Mouse (Mus musculus) CH12.LX (cell line): ENCODE data around the gene Gpld1. TPM values are rescaled to one million over a fixed set of nuclear protein-coding genes. Genes with fewer than 3 reads are reported as not detected.

Experiments used
- DNase-seq: peaks from one replicate; pipeline ENCODE4 v3.0.0-alpha.2; 2013; ENCODE audit errors: extremely low read depth
- H3K27ac ChIP-seq: 2 replicates; pipeline ENCODE4 v1.5.1; 2012; ENCODE audit warnings: low read depth, mild to moderate bottlenecking, control low read depth, moderate library complexity; ENCODE audit not compliant: insufficient read depth
- H3K27me3 ChIP-seq: replicated peaks from 2 replicates; pipeline ENCODE3; 2012; ENCODE audit warnings: inconsistent platforms
- H3K36me3 ChIP-seq, 2 experiments: replicated peaks in 1 of 2; 2 replicates each; pipeline versions ENCODE3 to v1.6.1; 2012; ENCODE audit warnings: inconsistent platforms in 1 of 2, low read length in 1 of 2, mild to moderate bottlenecking in 1 of 2, mixed read lengths in 1 of 2, moderate library complexity in 1 of 2; ENCODE audit not compliant: control insufficient read depth in 1 of 2, insufficient read depth in 1 of 2
- H3K4me1 ChIP-seq, 2 experiments: 2 replicates each; pipeline ENCODE4 v1.6.1; 2012; ENCODE audit warnings: inconsistent platforms in 1 of 2, moderate library complexity in 1 of 2; ENCODE audit not compliant: insufficient read depth in 2 of 2, control insufficient read depth in 1 of 2
- H3K4me2 ChIP-seq: 2 replicates; pipeline ENCODE4 v1.6.1; 2012; ENCODE audit warnings: low read depth, mild to moderate bottlenecking, control low read depth; ENCODE audit not compliant: poor library complexity, insufficient read depth, severe bottlenecking
- H3K4me3 ChIP-seq, 3 experiments: fragments of 150-350 bp in 1 of 3; sonication (generic) in 1 of 3; replicated peaks in 1 of 3; 2 replicates each; pipeline versions ENCODE3 to v1.5.1; 2011 to 2012; ENCODE audit warnings: low read depth in 2 of 3, low read length in 2 of 3, mild to moderate bottlenecking in 2 of 3, moderate library complexity in 2 of 3, control low read depth in 1 of 3, improper control_type of control experiment in 1 of 3, inconsistent platforms in 1 of 3, mixed read lengths in 1 of 3; ENCODE audit not compliant: poor library complexity in 1 of 3
- H3K79me2 ChIP-seq: replicated peaks from 2 replicates; pipeline ENCODE4 v1.6.1; 2012; ENCODE audit warnings: mild to moderate bottlenecking, moderate library complexity; ENCODE audit not compliant: control insufficient read depth, poor library complexity, insufficient read depth, severe bottlenecking; ENCODE audit errors: extremely low read depth
- H3K9ac ChIP-seq: 2 replicates; pipeline ENCODE4 v1.6.1; 2012; ENCODE audit warnings: low read depth, mild to moderate bottlenecking, control low read depth, moderate library complexity; ENCODE audit not compliant: insufficient read depth
- H3K9me3 ChIP-seq: replicated peaks from 2 replicates; pipeline ENCODE3; 2012; ENCODE audit warnings: low read length, inconsistent platforms, mixed read lengths
- CHD1 ChIP-seq: IDR thresholded peaks from 2 replicates; pipeline ENCODE4 v1.6.1; 2012; ENCODE audit warnings: low read depth, low read length, improper control_type of control experiment, inconsistent platforms
- CHD2 ChIP-seq: IDR thresholded peaks from 2 replicates; pipeline ENCODE4 v1.6.1; 2011; ENCODE audit warnings: low read length, improper control_type of control experiment
- ELF1 ChIP-seq: IDR thresholded peaks from 2 replicates; pipeline ENCODE4 v1.6.1; 2014; ENCODE audit warnings: low read depth, mild to moderate bottlenecking, inconsistent platforms, low read length, improper control_type of control experiment
- ETS1 ChIP-seq: conservative IDR thresholded peaks from 2 replicates; pipeline ENCODE4 v1.6.1; 2012; ENCODE audit warnings: low read depth, mild to moderate bottlenecking, inconsistent platforms, low read length, improper control_type of control experiment, moderate library complexity
- GABPA ChIP-seq: IDR thresholded peaks from 2 replicates; pipeline ENCODE4 v1.6.1; 2012; ENCODE audit warnings: low read depth, low read length, improper control_type of control experiment, inconsistent platforms; ENCODE audit not compliant: insufficient replicate concordance
- HCFC1 ChIP-seq: IDR thresholded peaks from 2 replicates; pipeline ENCODE4 v1.6.1; 2012; ENCODE audit warnings: low read depth, mild to moderate bottlenecking, inconsistent platforms, low read length, improper control_type of control experiment
- IRF4 ChIP-seq: IDR thresholded peaks from 2 replicates; pipeline ENCODE4 v1.6.1; 2014; ENCODE audit warnings: low read depth, mild to moderate bottlenecking, inconsistent platforms, low read length, improper control_type of control experiment
- JUND ChIP-seq: conservative IDR thresholded peaks from 2 replicates; pipeline ENCODE4 v1.6.1; 2011; ENCODE audit warnings: low read depth, low read length, improper control_type of control experiment
- MAZ ChIP-seq: IDR thresholded peaks from 2 replicates; pipeline ENCODE4 v1.6.1; 2012; ENCODE audit warnings: low read depth, mild to moderate bottlenecking, inconsistent platforms, low read length, improper control_type of control experiment, moderate library complexity
- NELFE ChIP-seq: IDR thresholded peaks from 2 replicates; pipeline ENCODE4 v1.6.1; 2011; ENCODE audit warnings: low read depth, low read length, improper control_type of control experiment
- NRF1 ChIP-seq: IDR thresholded peaks from 2 replicates; pipeline ENCODE4 v1.6.1; 2014; ENCODE audit warnings: low read depth, mild to moderate bottlenecking, inconsistent platforms, low read length, improper control_type of control experiment, moderate library complexity
- POLR2A ChIP-seq: IDR thresholded peaks from 2 replicates; pipeline ENCODE4 v1.6.1; 2011; ENCODE audit warnings: low read depth, mild to moderate bottlenecking, improper control_type of control experiment, low read length
- RAD21 ChIP-seq: IDR thresholded peaks from 2 replicates; pipeline ENCODE4 v1.6.1; 2011; ENCODE audit warnings: low read depth, mild to moderate bottlenecking, low read length, improper control_type of control experiment, moderate library complexity
- SIN3A ChIP-seq: IDR thresholded peaks from 2 replicates; pipeline ENCODE4 v1.6.1; 2012; ENCODE audit warnings: low read length, improper control_type of control experiment, inconsistent platforms
- TCF12 ChIP-seq: IDR thresholded peaks from 2 replicates; pipeline ENCODE4 v1.6.1; 2014; ENCODE audit warnings: low read depth, mild to moderate bottlenecking, inconsistent platforms, low read length, improper control_type of control experiment
- ZMIZ1 ChIP-seq: IDR thresholded peaks from 2 replicates; pipeline ENCODE4 v1.6.1; 2012; ENCODE audit warnings: low read depth, mild to moderate bottlenecking, inconsistent platforms, low read length, improper control_type of control experiment
- ZNF384 ChIP-seq: IDR thresholded peaks from 2 replicates; pipeline ENCODE4 v1.6.1; 2012; ENCODE audit warnings: low read depth, low read length, improper control_type of control experiment, inconsistent platforms
- dilution Hi-C: fragments of 300-500 bp; cut with MboI; formaldehyde crosslinking; loops from 2 replicates; pipeline ENCODE4 v1.14.3; 2020; ENCODE audit warnings: low sequenced_read_pairs; ENCODE audit not compliant: extremely low pct_unique_long_range_greater_than_20kb, extremely low pct_ligation_motif_present
- in situ Hi-C: fragments of 300-500 bp; cut with MboI; formaldehyde crosslinking; loops from 3 replicates; pipeline ENCODE4 v1.14.3; 2019; ENCODE audit warnings: low sequenced_read_pairs, low pct_ligation_motif_present, low pct_unique_long_range_greater_than_20kb, mixed read lengths
- polyA plus RNA-seq: library from polyadenylated mRNA; unstranded; fragments of >175 nt; gene quantifications from 2 replicates; pipeline ENCODE4 v1.2.1, GENCODE M21; 2012; ENCODE audit warnings: low read depth; ENCODE audit not compliant: insufficient read length
- total RNA-seq, 2 experiments: library from RNA; depleted of rRNA; stranded (reverse); fragments of 300-350 nt in 1 of 2; fragments of >200 nt in 1 of 2; gene quantifications; 2 replicates each; pipeline ENCODE4 v1.2.3; 2012 to 2014

Gene Gpld1
- total and polyA plus RNA-seq, 3 experiments = 0.23 to 1.4 (median 0.30) TPM

DNA sequence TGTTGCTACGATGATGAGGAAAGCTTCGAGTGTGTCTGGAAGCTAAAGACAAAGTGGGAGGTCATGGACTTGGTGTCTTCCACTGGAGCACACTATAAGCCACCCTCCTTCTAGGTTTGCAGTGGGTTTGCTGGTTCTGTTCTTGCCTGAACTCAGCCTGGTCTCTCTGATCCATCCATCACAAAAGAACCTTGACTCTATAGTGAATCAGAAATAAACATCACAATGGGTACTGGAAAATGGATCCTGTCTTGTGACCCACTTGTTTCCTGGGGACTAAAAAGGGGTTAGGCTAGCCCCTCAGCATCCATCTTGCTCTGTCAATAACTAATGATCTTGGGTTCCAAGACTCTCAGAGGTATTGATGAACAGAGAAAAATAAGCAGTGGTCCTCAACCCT lies 41.0 kb upstream of the Gpld1 start:
- H3K9ac ChIP-seq = no peak overlapping the region
- no peak overlapping the region for H3K27ac ChIP-seq
- no peak overlapping the region for H3K4me2 ChIP-seq
- no peaks in the 10 kb centered on the region for H3K36me3 ChIP-seq
- H3K4me3 ChIP-seq = no peak overlapping the region
- H3K79me2 ChIP-seq = no peaks in the 10 kb centered on the region
- in situ Hi-C loops = loop anchor here (25.0 kb wide), 3 partner anchors 190 to 565 kb away; partner anchors contain the start of gene Cmah
- peaks cover 3% of the 10 kb centered on the region for H3K9me3 ChIP-seq
- peaks cover 0 to 8% of the 10 kb centered on the region in 2 experiments; a peak in 3 of 4 replicates for H3K4me1 ChIP-seq
- dilution Hi-C loops = no loop called here
- DNase-seq = no peak
- TF ChIP-seq POLR2A (no peak), NELFE (no peak), MAZ (no peak), ZMIZ1 (no peak), ZNF384 (no peak), CHD1 (no peak), GABPA (no peak), IRF4 (no peak), HCFC1 (no peak), SIN3A (no peak), TCF12 (no peak), ETS1 (no peak), JUND (no peak), RAD21 (no peak), CHD2 (no peak), NRF1 (no peak), ELF1 (no peak)
- no peaks in the 10 kb centered on the region for H3K27me3 ChIP-seq

DNA sequence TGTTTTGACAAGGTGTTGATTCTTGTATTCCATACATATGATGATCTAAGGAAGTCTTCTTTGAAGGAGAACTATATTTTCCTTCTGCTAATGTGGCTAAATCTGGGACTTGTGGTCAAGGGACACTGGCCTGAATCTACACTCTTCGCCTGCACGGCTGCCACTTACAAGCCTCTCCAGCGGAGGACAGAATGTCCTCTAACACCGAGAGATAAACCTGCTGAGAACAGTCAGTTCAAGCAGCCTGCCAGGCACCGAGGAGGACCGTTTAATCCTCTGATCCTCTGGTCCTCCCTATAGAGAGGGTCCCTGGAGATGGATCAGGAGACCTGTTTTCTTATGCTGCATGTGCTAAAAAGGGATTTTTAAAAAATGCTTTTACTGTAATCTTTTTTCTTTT lies 39.5 kb upstream of the Gpld1 start:
- dilution Hi-C loops (no loop called here), in situ Hi-C loops (loop anchor here (25.0 kb wide), 3 partner anchors 191 to 566 kb away; partner anchors contain the start of gene Cmah)

More for the DNA sequence above, 39.5 kb upstream of the Gpld1 start:
- H3K27me3 ChIP-seq = no peaks in the 10 kb centered on the region
- H3K27ac ChIP-seq = no peak overlapping the region
- H3K9me3 ChIP-seq = peaks cover 3% of the 10 kb centered on the region
- no peaks in the 10 kb centered on the region for H3K79me2 ChIP-seq
- no peak for DNase-seq
- H3K4me1 ChIP-seq = peaks cover 0 to 18% of the 10 kb centered on the region in 2 experiments; a peak in 3 of 4 replicates
- H3K4me2 ChIP-seq = no peak overlapping the region
- no peaks in the 10 kb centered on the region for H3K36me3 ChIP-seq
- TF ChIP-seq POLR2A = no peak
- TF ChIP-seq ZMIZ1 = no peak
- H3K9ac ChIP-seq = no peak overlapping the region
- no peak overlapping the region for H3K4me3 ChIP-seq
